Mouse (Mus musculus): ENCODE measurements around the gene Stat5b.

The Stat5b gene

GRCm38 (mm10) chr11:100840866-100841265, 9.7 kb downstream of the Stat5b start:
- DNase-seq (ENCODE audit: low spot score in 2 of 2): no peak

GRCm38 (mm10) chr11:100839523-100839922, 11.0 kb downstream of the Stat5b start:
- no peak for DNase-seq (ENCODE audit: low spot score in 2 of 2)

GRCm38 (mm10) chr11:100838894-100839293, 11.6 kb downstream of the Stat5b start:
- DNase-seq (ENCODE audit: low spot score in 2 of 2): no peak

GRCm38 (mm10) chr11:100836923-100837702, 13.4 kb downstream of the Stat5b start:
- no peak for DNase-seq (ENCODE audit: low spot score in 2 of 2)

- no peak for DNase-seq (ENCODE audit: low spot score in 2 of 2)
Observed at GRCm38 (mm10) chr11:100833466-100833865, 17.1 kb downstream of the Stat5b start.

- no peak for DNase-seq (ENCODE audit: low spot score in 2 of 2)
Observed at GRCm38 (mm10) chr11:100831396-100831795, 19.1 kb downstream of the Stat5b start.

- no peak for DNase-seq (ENCODE audit: low spot score in 2 of 2)
Observed at GRCm38 (mm10) chr11:100829691-100830090, 20.8 kb downstream of the Stat5b start.

- DNase-seq (ENCODE audit: low spot score in 2 of 2): no peak
Observed at GRCm38 (mm10) chr11:100828676-100829151, 21.8 kb downstream of the Stat5b start.

GRCm38 (mm10) chr11:100826161-100826866, 24.2 kb downstream of the Stat5b start:
- peak; percentile 36 to 63 for DNase-seq (ENCODE audit: low spot score in 2 of 2)

- no peak for DNase-seq (ENCODE audit: low spot score in 2 of 2)
Observed at GRCm38 (mm10) chr11:100825451-100825850, 25.1 kb downstream of the Stat5b start.

- DNase-seq (ENCODE audit: low spot score in 2 of 2): no peak
Observed at GRCm38 (mm10) chr11:100824496-100824895, 26.0 kb downstream of the Stat5b start.

- peak in 1 of 2 experiments; percentile 39 for DNase-seq (ENCODE audit: low spot score in 2 of 2)
Observed at GRCm38 (mm10) chr11:100823543-100824313, 26.8 kb downstream of the Stat5b start.

GRCm38 (mm10) chr11:100822365-100822764, 28.2 kb downstream of the Stat5b start:
- no peak for DNase-seq (ENCODE audit: low spot score in 2 of 2)

- DNase-seq (ENCODE audit: low spot score in 2 of 2): no peak
Observed at GRCm38 (mm10) chr11:100821605-100822220, 28.8 kb downstream of the Stat5b start.

- no peak for DNase-seq (ENCODE audit: low spot score in 2 of 2)
Observed at GRCm38 (mm10) chr11:100820047-100820446, 30.5 kb downstream of the Stat5b start.

GRCm38 (mm10) chr11:100819626-100820025, 30.9 kb downstream of the Stat5b start:
- no peak for DNase-seq (ENCODE audit: low spot score in 2 of 2)

GRCm38 (mm10) chr11:100819048-100819447, 31.5 kb downstream of the Stat5b start:
- no peak for DNase-seq (ENCODE audit: low spot score in 2 of 2)

GRCm38 (mm10) chr11:100818359-100819012, 32.0 kb downstream of the Stat5b start:
- DNase-seq (ENCODE audit: low spot score in 2 of 2): no peak

- DNase-seq (ENCODE audit: low spot score in 2 of 2): no peak
Observed at GRCm38 (mm10) chr11:100817311-100817710, 33.2 kb downstream of the Stat5b start.

- no peak for DNase-seq (ENCODE audit: low spot score in 2 of 2)
Observed at GRCm38 (mm10) chr11:100816801-100817200, 33.7 kb downstream of the Stat5b start.

GRCm38 (mm10) chr11:100816342-100816741, 34.2 kb downstream of the Stat5b start:
- no peak for DNase-seq (ENCODE audit: low spot score in 2 of 2)

Measured in frontal cortex, postnatal 10 days (tissue).